Mouse (Mus musculus): ENCODE data around the gene Numb. TPM values are rescaled to one million over a fixed set of nuclear protein-coding genes. Genes with fewer than 3 reads are reported as not detected.

Numb gene
- 24.5 and 25.8 TPM in 2 replicates for polyA plus RNA-seq (2012; rRNA removed)

DNA sequence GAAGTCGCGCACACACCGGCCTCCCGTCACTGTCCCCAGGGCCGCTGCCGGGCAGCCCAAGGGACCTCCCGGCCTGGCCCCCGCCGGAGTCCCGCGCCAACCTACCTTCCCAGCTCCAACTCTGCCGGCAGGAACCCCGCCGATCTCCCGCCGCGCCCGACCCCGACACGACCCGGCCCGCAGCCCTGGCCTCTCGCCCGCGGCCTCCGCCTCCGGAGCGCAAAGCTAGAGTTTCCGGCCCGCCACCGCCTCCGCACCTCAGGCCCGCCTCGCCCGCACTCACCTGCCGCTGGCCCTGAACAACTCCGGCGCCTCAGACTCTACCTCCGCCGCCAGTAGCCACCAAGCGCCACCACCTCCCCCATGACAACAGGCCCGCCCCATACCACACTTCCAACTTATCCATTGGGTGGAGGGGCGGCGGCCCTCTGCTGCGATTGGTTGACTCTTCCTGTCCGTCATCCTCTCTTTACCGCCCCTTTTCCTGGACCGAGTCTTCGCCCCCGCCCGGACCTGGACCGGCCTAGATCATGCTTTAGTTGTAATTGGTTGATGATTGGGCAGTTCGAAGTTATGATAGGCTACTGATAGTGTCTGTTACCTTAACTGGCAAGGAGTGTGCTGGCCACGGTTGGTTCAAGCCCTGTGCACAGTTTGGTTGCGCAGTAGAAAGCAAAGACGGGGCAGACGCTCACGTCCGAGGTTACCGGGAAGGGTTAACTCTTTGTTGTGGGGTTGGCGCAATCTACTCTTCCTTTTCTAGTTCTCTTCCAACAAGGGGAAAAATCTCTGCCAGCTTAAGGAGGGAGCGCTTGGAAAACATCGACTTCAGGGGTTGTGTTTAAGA lies at the start of gene Numb:
Numb (minus strand) TSS at position 400 of the 847 bp plus-strand sequence.
- Histone ChIP-seq H3K27me3 (ENCODE audit: control insufficient read depth, insufficient read depth, low read length) (no peaks in the 10 kb centered on the region), H3K27ac (ENCODE audit: control insufficient read depth, insufficient read depth, low read depth, low read length) (peak within 1 kb of the TSS; percentile 90), H3K36me3 (ENCODE audit: control insufficient read depth, insufficient read depth, low read length) (no peaks in the 10 kb centered on the region), H3K4me1 (ENCODE audit: control insufficient read depth, insufficient read depth, low read length) (peaks cover 7% of the 10 kb centered on the region), H3K4me3 (ENCODE audit: control insufficient read depth, low read depth, low read length) (peak within 1 kb of the TSS; percentile 98)
- TF ChIP-seq CTCF (IDR thresholded peaks at IDR 0.05; ENCODE audit: control insufficient read depth, insufficient read depth, insufficient replicate concordance, low read depth, low read length): no peak
- peak; percentile 87 for TF ChIP-seq POLR2A (IDR thresholded peaks at IDR 0.05; ENCODE audit: control insufficient read depth, low read depth, low read length)

- no peak overlapping the region for H3K27ac ChIP-seq (ENCODE audit: control insufficient read depth, insufficient read depth, low read depth, low read length)
- H3K36me3 ChIP-seq (ENCODE audit: control insufficient read depth, insufficient read depth, low read length): no peaks in the 10 kb centered on the region
- TF ChIP-seq CTCF (IDR thresholded peaks at IDR 0.05; ENCODE audit: control insufficient read depth, insufficient read depth, insufficient replicate concordance, low read depth, low read length): no peak
- no peak for TF ChIP-seq POLR2A (IDR thresholded peaks at IDR 0.05; ENCODE audit: control insufficient read depth, low read depth, low read length)
- no peaks in the 10 kb centered on the region for H3K27me3 ChIP-seq (ENCODE audit: control insufficient read depth, insufficient read depth, low read length)
- H3K4me3 ChIP-seq (ENCODE audit: control insufficient read depth, low read depth, low read length): no peak overlapping the region
- no peaks in the 10 kb centered on the region for H3K4me1 ChIP-seq (ENCODE audit: control insufficient read depth, insufficient read depth, low read length)
Measured at GRCm38 (mm10) chr12:83965235-83965634, 43.5 kb upstream of the Numb start.

DNA sequence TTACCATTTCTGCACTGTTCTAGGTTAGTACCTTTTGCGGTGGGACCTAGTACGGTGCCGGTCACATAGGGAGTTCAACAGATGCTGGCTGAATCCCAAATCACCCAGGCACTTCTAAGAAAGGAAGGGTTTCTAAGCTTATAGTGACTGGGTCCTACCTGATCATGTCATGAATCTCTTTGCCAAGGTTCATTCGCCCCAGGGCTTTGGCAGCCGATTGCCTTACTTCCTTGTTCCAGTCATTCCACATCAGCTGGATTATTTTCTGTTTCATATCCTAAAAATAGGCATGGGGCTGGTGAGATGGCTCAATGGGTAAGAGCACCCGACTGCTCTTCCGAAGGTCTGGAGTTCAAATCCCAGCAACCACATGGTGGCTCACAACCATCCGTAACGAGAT lies 36.5 kb upstream of the Numb start:
- H3K4me3 ChIP-seq (ENCODE audit: control insufficient read depth, low read depth, low read length): no peak overlapping the region
- H3K27ac ChIP-seq (ENCODE audit: control insufficient read depth, insufficient read depth, low read depth, low read length): no peak overlapping the region
- no peaks in the 10 kb centered on the region for H3K27me3 ChIP-seq (ENCODE audit: control insufficient read depth, insufficient read depth, low read length)
- H3K4me1 ChIP-seq (ENCODE audit: control insufficient read depth, insufficient read depth, low read length): no peaks in the 10 kb centered on the region
- no peaks in the 10 kb centered on the region for H3K36me3 ChIP-seq (ENCODE audit: control insufficient read depth, insufficient read depth, low read length)
- TF ChIP-seq CTCF (IDR thresholded peaks at IDR 0.05; ENCODE audit: control insufficient read depth, insufficient read depth, insufficient replicate concordance, low read depth, low read length): no peak
- no peak for TF ChIP-seq POLR2A (IDR thresholded peaks at IDR 0.05; ENCODE audit: control insufficient read depth, low read depth, low read length)

- peaks cover 17% of the 10 kb centered on the region for H3K4me1 ChIP-seq (ENCODE audit: control insufficient read depth, insufficient read depth, low read length)
- H3K27me3 ChIP-seq (ENCODE audit: control insufficient read depth, insufficient read depth, low read length): no peaks in the 10 kb centered on the region
- peak overlapping the region; percentile 88 for H3K4me3 ChIP-seq (ENCODE audit: control insufficient read depth, low read depth, low read length)
- H3K36me3 ChIP-seq (ENCODE audit: control insufficient read depth, insufficient read depth, low read length): no peaks in the 10 kb centered on the region
- H3K27ac ChIP-seq (ENCODE audit: control insufficient read depth, insufficient read depth, low read depth, low read length): no peak overlapping the region; the same call in 1 of the 2 replicates
- no peak for TF ChIP-seq POLR2A (IDR thresholded peaks at IDR 0.05; ENCODE audit: control insufficient read depth, low read depth, low read length)
- TF ChIP-seq CTCF (IDR thresholded peaks at IDR 0.05; ENCODE audit: control insufficient read depth, insufficient read depth, insufficient replicate concordance, low read depth, low read length): no peak
Measured at GRCm38 (mm10) chr12:83951711-83952575, 30.2 kb upstream of the Numb start.

DNA sequence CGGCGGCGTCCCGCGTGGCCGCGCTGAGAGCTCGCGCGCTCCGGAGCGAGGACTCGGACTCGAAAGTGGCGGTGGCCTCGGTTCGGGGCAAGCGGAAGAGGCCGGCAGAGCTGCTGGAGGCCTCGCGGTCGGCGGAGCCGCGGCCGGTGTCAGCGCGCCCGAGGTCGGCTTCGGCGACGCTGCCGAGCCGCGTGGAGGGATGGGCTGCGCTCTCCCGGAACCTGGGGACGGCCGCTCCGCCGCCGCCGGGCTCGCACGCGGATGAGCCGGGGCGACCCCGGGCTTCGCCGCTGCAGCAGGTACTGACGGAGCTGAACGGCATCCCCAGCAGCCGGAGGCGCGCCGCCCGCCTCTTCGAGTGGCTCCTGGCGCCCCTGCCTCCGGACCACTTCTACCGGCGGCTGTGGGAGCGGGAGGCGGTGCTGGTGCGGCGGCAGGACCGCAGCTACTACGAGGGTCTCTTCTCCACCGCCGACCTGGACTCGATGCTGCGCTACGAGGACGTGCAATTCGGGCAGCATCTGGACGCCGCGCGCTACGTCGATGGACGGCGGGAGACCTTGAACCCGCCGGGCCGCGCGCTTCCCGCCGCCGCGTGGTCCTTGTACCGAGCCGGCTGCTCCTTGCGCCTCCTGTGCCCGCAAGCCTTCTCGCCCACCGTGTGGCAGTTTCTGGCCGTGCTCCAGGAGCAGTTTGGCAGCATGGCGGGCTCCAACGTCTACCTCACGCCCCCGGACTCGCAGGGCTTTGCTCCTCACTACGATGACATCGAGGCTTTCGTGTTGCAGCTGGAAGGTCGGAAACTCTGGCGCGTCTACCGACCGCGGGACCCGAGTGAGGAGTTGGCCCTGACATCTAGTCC lies 29.3 kb upstream of the Numb start:
- TF ChIP-seq CTCF (IDR thresholded peaks at IDR 0.05; ENCODE audit: control insufficient read depth, insufficient read depth, insufficient replicate concordance, low read depth, low read length) (no peak), POLR2A (IDR thresholded peaks at IDR 0.05; ENCODE audit: control insufficient read depth, low read depth, low read length) (no peak)
- Histone ChIP-seq H3K4me3 (ENCODE audit: control insufficient read depth, low read depth, low read length) (peak overlapping the region; percentile 88), H3K36me3 (ENCODE audit: control insufficient read depth, insufficient read depth, low read length) (no peaks in the 10 kb centered on the region), H3K27me3 (ENCODE audit: control insufficient read depth, insufficient read depth, low read length) (no peaks in the 10 kb centered on the region), H3K27ac (ENCODE audit: control insufficient read depth, insufficient read depth, low read depth, low read length) (peak overlapping the region; percentile 82), H3K4me1 (ENCODE audit: control insufficient read depth, insufficient read depth, low read length) (peaks cover 17% of the 10 kb centered on the region)

GRCm38 (mm10) chr12:83950493-83950839 lies 28.7 kb upstream of the Numb start, which contains the start of gene Riox1:
Gene Riox1, plus strand, starts transcription at chr12:83950608.
- TF ChIP-seq CTCF (IDR thresholded peaks at IDR 0.05; ENCODE audit: control insufficient read depth, insufficient read depth, insufficient replicate concordance, low read depth, low read length) (no peak), POLR2A (IDR thresholded peaks at IDR 0.05; ENCODE audit: control insufficient read depth, low read depth, low read length) (peak; percentile 63)
- no peaks in the 10 kb centered on the region for H3K36me3 ChIP-seq (ENCODE audit: control insufficient read depth, insufficient read depth, low read length)
- no peaks in the 10 kb centered on the region for H3K27me3 ChIP-seq (ENCODE audit: control insufficient read depth, insufficient read depth, low read length)
- H3K4me1 ChIP-seq (ENCODE audit: control insufficient read depth, insufficient read depth, low read length): peaks cover 17% of the 10 kb centered on the region
- H3K4me3 ChIP-seq (ENCODE audit: control insufficient read depth, low read depth, low read length): peak within 1 kb of the TSS; percentile 88
- H3K27ac ChIP-seq (ENCODE audit: control insufficient read depth, insufficient read depth, low read depth, low read length): peak within 1 kb of the TSS; percentile 82

Measured in testis, adult 2 months (tissue).